Mouse (Mus musculus) monocyte, adult 5-6 weeks (primary cell): ENCODE measurements around the gene Pianp. TPM values are rescaled to one million over a fixed set of nuclear protein-coding genes. Genes with fewer than 3 reads are reported as not detected.

Source experiments
- total RNA-seq: library from RNA; stranded (forward); fragments of 200-1000, 200-491, 200-594 nt; gene quantifications from 3 replicates; pipeline ENCODE4 v1.2.3, GENCODE M21; 2017

Pianp gene
- total RNA-seq, 1 experiment from 2014 or later, result not detected

Other genes starting within 250 kb of the Pianp start
- 0.19 to 0.43 TPM in 2 of 3 replicates, not detected in the other for gene Gm45234, start 240.7 kb upstream of the Pianp start, total RNA-seq
- 1.5 to 6.2 TPM in 2 of 3 replicates, not detected in the other for gene Atn1, start 240.2 kb upstream of the Pianp start, total RNA-seq
- not detected in 3 replicates for gene Eno2, start 227.0 kb upstream of the Pianp start, total RNA-seq
- 2.2 TPM in 1 of 3 replicates, not detected in the others for gene Lrrc23, start 217.0 kb upstream of the Pianp start, total RNA-seq
- gene Spsb2, start 188.0 kb upstream of the Pianp start, total RNA-seq, result 8.2 to 11.2 TPM (median 10.4 TPM) in 3 replicates
- gene Tpi1, start 182.4 kb upstream of the Pianp start, total RNA-seq, result 71.9 to 103 TPM (median 88.6 TPM) in 3 replicates
- 34.6 to 45.5 TPM (median 35.5 TPM) in 3 replicates for gene Usp5, start 167.2 kb upstream of the Pianp start, total RNA-seq
- gene Cdca3, start 167.1 kb upstream of the Pianp start, total RNA-seq, result 0.32 to 5.8 TPM in 2 of 3 replicates, not detected in the other
- 0.19 TPM in 1 of 3 replicates, not detected in the others for gene Gnb3, start 156.4 kb upstream of the Pianp start, total RNA-seq
- gene P3h3, start 138.9 kb upstream of the Pianp start, total RNA-seq, result 0.39 TPM in 1 of 3 replicates, not detected in the others
- 0.38 TPM in 1 of 3 replicates, not detected in the others for gene Gpr162, start 132.7 kb upstream of the Pianp start, total RNA-seq
- 3.1 to 5.2 TPM (median 4.0 TPM) in 3 replicates for gene Cd4, start 108.5 kb upstream of the Pianp start, total RNA-seq
- 0.68 TPM in 1 of 3 replicates, not detected in the others for gene Lag3, start 85.0 kb upstream of the Pianp start, total RNA-seq
- 89.3 to 145 TPM (median 115 TPM) in 3 replicates for gene Ptms, start 76.6 kb upstream of the Pianp start, total RNA-seq
- 46.8 to 65.2 TPM (median 56.4 TPM) in 3 replicates for gene Mlf2, start 65.3 kb upstream of the Pianp start, total RNA-seq
- 7.6 to 25.6 TPM (median 21.5 TPM) in 3 replicates for gene Cops7a, start 31.2 kb upstream of the Pianp start, total RNA-seq
- 26.0 to 44.7 TPM (median 28.6 TPM) in 3 replicates for gene Zfp384, start 12.5 kb downstream of the Pianp start, total RNA-seq
- gene Ing4, start 43.1 kb downstream of the Pianp start, total RNA-seq, result 118 to 132 TPM (median 119 TPM) in 3 replicates
- gene Acrbp, start 53.0 kb downstream of the Pianp start, total RNA-seq, result 5.5 to 20.2 TPM (median 8.3 TPM) in 3 replicates
- gene Lpar5, start 71.2 kb downstream of the Pianp start, total RNA-seq, result 3.1 to 8.7 TPM (median 3.6 TPM) in 3 replicates
- gene Chd4, start 99.3 kb downstream of the Pianp start, total RNA-seq, result 275 to 395 TPM (median 283 TPM) in 3 replicates
- 15.9 to 23.8 TPM (median 23.2 TPM) in 3 replicates for gene Nop2, start 135.2 kb downstream of the Pianp start, total RNA-seq
- gene Iffo1, start 148.5 kb downstream of the Pianp start, total RNA-seq, result 15.5 to 29.7 TPM (median 16.2 TPM) in 3 replicates
- gene Gapdh, start 169.8 kb downstream of the Pianp start, total RNA-seq, result 353 to 432 TPM (median 359 TPM) in 3 replicates
- 17.6 to 79.8 TPM (median 33.5 TPM) in 3 replicates for gene Ncapd2, start 195.0 kb downstream of the Pianp start, total RNA-seq
- gene Mrpl51, start 195.1 kb downstream of the Pianp start, total RNA-seq, result 20.1 to 33.9 TPM (median 25.9 TPM) in 3 replicates
- gene Vamp1, start 218.9 kb downstream of the Pianp start, total RNA-seq, result 12.8 to 29.3 TPM (median 15.5 TPM) in 3 replicates
- 32.5 to 50.2 TPM (median 35.0 TPM) in 3 replicates for gene Tapbpl, start 235.2 kb downstream of the Pianp start, total RNA-seq
- gene Cd27, start 240.3 kb downstream of the Pianp start, total RNA-seq, result 9.1 to 38.2 TPM (median 26.6 TPM) in 3 replicates